Mouse (Mus musculus) heart, embryonic 16.5 days (tissue): Measurements from ENCODE around the gene Olfml1. TPM values are rescaled to one million over a fixed set of nuclear protein-coding genes. Genes with fewer than 3 reads are reported as not detected.

ENCODE experiments used
- ATAC-seq: fragments of 200-750 bp; cut with Nextera tagmentation; replicated peaks from 2 replicates; pipeline ENCODE4 v1.8.0; 2017; ENCODE audit warnings: moderate number of reproducible peaks; ENCODE audit not compliant: insufficient read depth, low FRiP score; ENCODE audit errors: extremely low read depth
- H3K27ac ChIP-seq: fragments of 300-500 bp; sonication (generic); 2 replicates; pipeline ENCODE4 v1.5.1; 2014; ENCODE audit warnings: mild to moderate bottlenecking, low read length, control low read depth, moderate library complexity
- H3K27me3 ChIP-seq: fragments of 300-500 bp; sonication (generic); 2 replicates; pipeline ENCODE4 v1.6.1; 2014; ENCODE audit warnings: low read length, mixed read lengths; ENCODE audit not compliant: control insufficient read depth, insufficient read depth
- H3K36me3 ChIP-seq: fragments of 300-500 bp; sonication (generic); 2 replicates; pipeline ENCODE4 v1.6.1; 2014; ENCODE audit not compliant: control insufficient read depth, insufficient read depth
- H3K4me1 ChIP-seq: fragments of 300-500 bp; sonication (generic); 2 replicates; pipeline ENCODE4 v1.6.1; 2014; ENCODE audit warnings: low read length, mixed read lengths; ENCODE audit not compliant: control insufficient read depth, insufficient read depth
- H3K4me2 ChIP-seq: fragments of 300-500 bp; sonication (generic); 2 replicates; pipeline ENCODE4 v1.6.1; 2014; ENCODE audit warnings: low read depth, mild to moderate bottlenecking, control low read depth, low read length
- H3K4me3 ChIP-seq: fragments of 300-500 bp; sonication (generic); 2 replicates; pipeline ENCODE4 v1.5.1; 2014; ENCODE audit warnings: mild to moderate bottlenecking, control low read depth, low read length
- H3K9ac ChIP-seq: fragments of 300-500 bp; sonication (generic); 2 replicates; pipeline ENCODE4 v1.6.1; 2014; ENCODE audit warnings: low read length, control low read depth
- H3K9me3 ChIP-seq: fragments of 300-500 bp; sonication (generic); replicated peaks from 2 replicates; pipeline ENCODE4 v1.6.1; 2016; ENCODE audit warnings: low read length; ENCODE audit not compliant: control insufficient read depth
- WGBS: fragments of 180-500 bp; shearing (Covaris S2); extraction: QIAGEN DNeasy Blood & Tissue Kit; methylation state at CpG from one replicate; pipeline ENCODE4 v1.1.7; 2014; 5-methylcytosine and 5-hydroxymethylcytosine counted together
- polyA plus RNA-seq: library from polyadenylated mRNA; unstranded; fragments of >200 nt; fragmentation: Nextera tagmentation; extraction: Ambion mirVana; gene quantifications from 2 replicates; pipeline ENCODE4 v1.2.1, GENCODE M21; 2015

The Olfml1 gene
- polyA plus RNA-seq, 1 experiment from 2014 or later = 6.6 TPM

- Histone ChIP-seq H3K27me3 (no peaks in the 10 kb centered on the region), H3K9ac (no peak overlapping the region), H3K4me1 (no peaks in the 10 kb centered on the region), H3K27ac (no peak overlapping the region), H3K4me2 (no peak overlapping the region), H3K36me3 (no peaks in the 10 kb centered on the region), H3K4me3 (no peak overlapping the region), H3K9me3 (no peaks in the 10 kb centered on the region)
- 35% methylated on average over 3 of the region's 3 CpGs for WGBS
- ATAC-seq = no peak
Observed at GRCm38 (mm10) chr7:107624432-107624831, 57.2 kb downstream of the Olfml1 start.

- H3K27ac ChIP-seq = no peak within 1 kb of the TSS
- whole genome bisulfite sequencing = 74% methylated on average over 2 of the region's 2 CpGs
- H3K36me3 ChIP-seq = no peaks in the 10 kb centered on the region
- no peak for ATAC-seq
- no peaks in the 10 kb centered on the region for H3K27me3 ChIP-seq
- no peaks in the 10 kb centered on the region for H3K9me3 ChIP-seq
- no peak within 1 kb of the TSS for H3K4me3 ChIP-seq
- no peak within 1 kb of the TSS for H3K9ac ChIP-seq
- no peak within 1 kb of the TSS for H3K4me2 ChIP-seq
- no peaks in the 10 kb centered on the region for H3K4me1 ChIP-seq
Observed at GRCm38 (mm10) chr7:107625061-107625460, 57.8 kb downstream of the Olfml1 start, which contains the start of gene 5330417H12Rik. Gene 5330417H12Rik, minus strand, starts transcription at chr7:107625161.

DNA sequence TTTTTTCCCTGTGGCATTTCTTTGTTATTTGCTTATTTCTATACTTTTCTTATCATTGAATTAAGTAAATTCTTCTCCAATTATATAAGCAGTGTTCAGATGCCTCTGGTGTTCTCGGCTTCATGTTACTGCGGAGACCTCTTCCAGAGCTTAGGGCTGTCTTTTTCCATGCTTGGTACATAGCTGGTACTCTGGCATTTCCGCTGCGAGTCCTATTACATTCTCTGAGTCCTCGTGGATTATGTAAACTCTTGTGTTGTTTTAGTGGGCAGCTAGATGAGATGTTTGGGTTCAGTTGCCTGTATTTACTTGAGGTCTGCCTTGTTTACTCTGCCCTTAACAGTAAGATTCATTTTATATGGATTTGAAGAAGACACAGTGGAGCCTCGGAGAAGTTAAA is 58.5 kb downstream of the Olfml1 start:
- Histone ChIP-seq H3K9me3 (no peaks in the 10 kb centered on the region), H3K9ac (no peak overlapping the region), H3K4me2 (no peak overlapping the region), H3K27me3 (no peaks in the 10 kb centered on the region), H3K36me3 (no peaks in the 10 kb centered on the region), H3K27ac (no peak overlapping the region), H3K4me1 (no peaks in the 10 kb centered on the region), H3K4me3 (no peak overlapping the region)
- ATAC-seq = no peak
- WGBS = 79% methylated on average over 6 of the region's 6 CpGs

- Histone ChIP-seq H3K4me2 (no peak overlapping the region), H3K27me3 (no peaks in the 10 kb centered on the region), H3K27ac (no peak overlapping the region), H3K9me3 (no peaks in the 10 kb centered on the region), H3K9ac (no peak overlapping the region), H3K4me1 (no peaks in the 10 kb centered on the region), H3K36me3 (no peaks in the 10 kb centered on the region), H3K4me3 (no peak overlapping the region)
- ATAC-seq = no peak
Observed at GRCm38 (mm10) chr7:107628383-107628782, 61.1 kb downstream of the Olfml1 start.

- WGBS = 79% methylated on average over 4 of the region's 4 CpGs
- ATAC-seq = no peak
Observed at GRCm38 (mm10) chr7:107633201-107633600, 66.0 kb downstream of the Olfml1 start.

DNA sequence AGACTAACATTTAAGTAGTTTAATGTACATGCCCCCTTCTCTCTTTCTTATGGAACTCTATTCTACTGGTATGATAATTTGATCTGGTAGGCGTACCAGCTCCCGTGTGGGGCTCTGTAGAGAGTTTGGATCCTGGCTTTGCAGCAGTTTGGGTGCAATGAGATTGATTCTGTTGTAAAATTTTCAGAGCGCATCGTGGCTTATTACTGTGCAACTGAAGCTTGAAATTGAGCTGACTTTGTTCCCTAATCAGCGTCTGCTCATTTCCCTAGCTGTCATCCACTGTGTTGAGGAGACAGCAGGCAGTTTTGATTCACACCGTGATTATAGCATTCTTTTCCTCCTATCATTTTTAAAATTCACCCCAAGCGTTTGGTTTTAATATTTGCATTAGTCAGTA is 70.2 kb downstream of the Olfml1 start:
- Histone ChIP-seq H3K27me3 (no peaks in the 10 kb centered on the region), H3K4me2 (no peak overlapping the region), H3K4me3 (no peak overlapping the region), H3K9me3 (no peaks in the 10 kb centered on the region), H3K27ac (no peak overlapping the region), H3K9ac (no peak overlapping the region), H3K36me3 (no peaks in the 10 kb centered on the region), H3K4me1 (no peaks in the 10 kb centered on the region)
- no peak for ATAC-seq
- 82% methylated on average over 7 of the region's 7 CpGs for WGBS

More at GRCm38 (mm10) chr7:107633201-107633600, 66.0 kb downstream of the Olfml1 start:
- Histone ChIP-seq H3K9me3 (no peaks in the 10 kb centered on the region), H3K4me1 (no peaks in the 10 kb centered on the region), H3K4me3 (no peak overlapping the region), H3K4me2 (no peak overlapping the region), H3K36me3 (no peaks in the 10 kb centered on the region), H3K27ac (no peak overlapping the region), H3K9ac (no peak overlapping the region), H3K27me3 (no peaks in the 10 kb centered on the region)

DNA sequence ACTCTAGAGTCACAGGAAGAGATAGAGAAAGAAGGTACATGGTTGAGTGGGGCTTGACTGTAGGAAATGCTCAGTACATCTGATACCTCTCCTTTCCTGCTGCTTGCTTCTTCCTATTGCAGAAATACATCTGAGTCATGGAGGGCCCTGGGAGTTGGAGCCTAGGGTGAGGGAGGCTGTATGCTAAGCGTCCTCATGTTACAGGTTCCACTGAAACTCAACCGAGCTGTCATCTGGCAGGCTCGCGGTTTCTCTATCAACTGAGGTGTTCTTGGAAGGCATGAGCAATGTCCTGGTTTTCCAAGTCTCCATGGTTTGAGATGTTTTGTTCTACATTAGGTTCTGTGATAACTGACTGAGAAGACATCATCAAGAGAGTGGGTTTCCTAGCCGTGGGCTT is 70.8 kb downstream of the Olfml1 start:
- Histone ChIP-seq H3K4me2 (no peak overlapping the region), H3K27ac (no peak overlapping the region), H3K27me3 (no peaks in the 10 kb centered on the region), H3K36me3 (no peaks in the 10 kb centered on the region), H3K9ac (no peak overlapping the region), H3K4me3 (no peak overlapping the region), H3K4me1 (no peaks in the 10 kb centered on the region), H3K9me3 (no peaks in the 10 kb centered on the region)
- WGBS = 71% methylated on average over 5 of the region's 5 CpGs
- ATAC-seq = no peak

Other genes starting within 250 kb of the Olfml1 start
- 0.25 and 0.33 TPM in 2 replicates for gene Syt9, start 196.7 kb upstream of the Olfml1 start, polyA plus RNA-seq
- gene Ppfibp2, start 27.8 kb downstream of the Olfml1 start, polyA plus RNA-seq = 5.6 and 5.9 TPM in 2 replicates
- gene 5330417H12Rik, start 57.7 kb downstream of the Olfml1 start, polyA plus RNA-seq = not detected in 2 replicates
- gene Cyb5r2, start 190.6 kb downstream of the Olfml1 start, polyA plus RNA-seq = 0.80 and 0.87 TPM in 2 replicates
- not detected in 2 replicates for gene Ovch2, start 233.8 kb downstream of the Olfml1 start, polyA plus RNA-seq
- gene Olfr467, start 244.8 kb downstream of the Olfml1 start, polyA plus RNA-seq = not detected in 2 replicates